ENCODE assay signal across 8 mouse cellular contexts in the genomic region with DNA sequence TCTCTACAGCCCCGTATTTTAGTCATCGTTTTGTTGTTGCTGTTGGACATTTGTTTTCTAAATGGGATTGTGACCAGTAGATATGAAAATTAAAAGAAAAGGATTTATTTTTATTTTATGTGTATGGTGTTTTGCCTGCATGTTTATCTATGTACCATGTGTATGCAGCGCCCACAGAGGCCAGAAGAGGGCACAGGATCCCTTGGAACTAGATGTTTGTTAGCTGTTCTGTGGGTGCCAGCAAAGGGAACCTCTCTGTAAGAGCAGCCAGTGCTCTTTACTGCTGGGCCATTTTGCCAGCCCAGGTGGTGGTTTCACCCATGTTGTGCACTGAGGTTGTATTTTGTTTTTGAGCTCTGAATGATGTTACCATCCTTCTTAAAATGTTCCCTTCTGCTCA. TPM values are rescaled to one million over a fixed set of nuclear protein-coding genes. Genes with fewer than 3 reads are reported as not detected.
A peak's percentile ranks its signal among the peaks of the same experiment; 100 is the strongest.
DNase-seq lines count a peak whose midpoint lies in the region; TF ChIP-seq lines count a peak whose summit lies in the region.

No protein-coding gene starts in this region.

- H3K27me3 ChIP-seq in heart, adult 2 months (ENCODE audit: control insufficient read depth, insufficient read depth, low read length), result 0 out of 2 replicates have a peak, but pooled peaks cover 1% of the 10 kb centered on the region
- peaks cover 28% of the 10 kb centered on the region for H3K27me3 ChIP-seq in CH12.LX (replicated peaks)

- TF ChIP-seq POLR2A in heart, adult 2 months (IDR thresholded peaks at IDR 0.05; ENCODE audit: insufficient read depth, low read depth, low read length), result no peak
- TF ChIP-seq POLR2A in CH12.LX (IDR thresholded peaks at IDR 0.05; ENCODE audit: low read depth, low read length), result no peak
- no peak for TF ChIP-seq POLR2A in bone marrow, adult 2 months (IDR thresholded peaks at IDR 0.05; ENCODE audit: borderline replicate concordance, control insufficient read depth, low read depth, low read length)

- H3K4me2 ChIP-seq in CH12.LX (ENCODE audit: insufficient read depth, low read depth, poor library complexity, severe bottlenecking), result no peak overlapping the region

- H3K27ac ChIP-seq in heart, adult 2 months, result no peak overlapping the region
- H3K27ac ChIP-seq in CH12.LX (ENCODE audit: insufficient read depth, low read depth), result no peak overlapping the region
- no peak overlapping the region for H3K27ac ChIP-seq in bone marrow, adult 2 months (ENCODE audit: control insufficient read depth, insufficient read depth, low read depth, low read length, poor library complexity)

- in situ Hi-C loops in CH12.LX (cut with MboI; ENCODE audit: low pct_ligation_motif_present, low pct_unique_long_range_greater_than_20kb, low sequenced_read_pairs), result loop anchor here (10.0 kb wide), 1 partner anchor 301 kb away; no protein-coding TSS in a partner anchor

- H3K36me3 ChIP-seq in heart, adult 2 months (ENCODE audit: control insufficient read depth, insufficient read depth, low read length), result no peaks in the 10 kb centered on the region
- no peaks in the 10 kb centered on the region for H3K36me3 ChIP-seq in CH12.LX (replicated peaks in 1 of 2; ENCODE audit: control insufficient read depth in 1 of 2, insufficient read depth in 1 of 2, low read length in 1 of 2)

- dilution Hi-C loops in CH12.LX (cut with MboI; ENCODE audit: extremely low pct_ligation_motif_present, extremely low pct_unique_long_range_greater_than_20kb, low sequenced_read_pairs), result no loop called here

- no peak overlapping the region for H3K9ac ChIP-seq in heart, adult 2 months (ENCODE audit: low read depth, low read length)
- no peak overlapping the region for H3K9ac ChIP-seq in CH12.LX (ENCODE audit: insufficient read depth, low read depth)

- no peaks in the 10 kb centered on the region for H3K9me3 ChIP-seq in CH12.LX (replicated peaks; ENCODE audit: low read length)

- no peak overlapping the region for H3K4me3 ChIP-seq in heart, adult 2 months
- no peak overlapping the region for H3K4me3 ChIP-seq in CH12.LX (replicated peaks in 1 of 3; ENCODE audit: low read depth in 2 of 3, low read length in 2 of 3, poor library complexity in 1 of 3)
- H3K4me3 ChIP-seq in bone marrow, adult 2 months (replicated peaks; ENCODE audit: control insufficient read depth, low read depth, low read length), result no peak overlapping the region

- no peaks in the 10 kb centered on the region for H3K79me2 ChIP-seq in heart, adult 2 months (replicated peaks; ENCODE audit: control insufficient read depth, insufficient read depth, low read length)
- no peaks in the 10 kb centered on the region for H3K79me2 ChIP-seq in CH12.LX (replicated peaks; ENCODE audit: control insufficient read depth, extremely low read depth, insufficient read depth, poor library complexity, severe bottlenecking)

- TF ChIP-seq RAD21 in CH12.LX (IDR thresholded peaks at IDR 0.05; ENCODE audit: low read depth, low read length), result peak; percentile 70

- peak in 1 of 2 experiments; percentile 37 for DNase-seq in heart, adult 2 months
- DNase-seq in heart, adult 8-10 months (ENCODE audit: low spot score), result no peak
- DNase-seq in CH12.LX (ENCODE audit: extremely low read depth), result peak; percentile 30
- DNase-seq in frontal cortex, postnatal 10 days (ENCODE audit: low spot score in 2 of 2), result peak; percentile 28 to 59
- peak; percentile 21 to 66 for DNase-seq in layer of hippocampus, postnatal 25 days (ENCODE audit: extremely low spot score in 1 of 2, low spot score in 1 of 2)
- peak; percentile 27 for DNase-seq in naive thymus-derived CD4-positive, alpha-beta T cell, adult 2 months (ENCODE audit: low read depth)
- DNase-seq in thymus, postnatal 4 days, result peak; percentile 84

- no peak for TF ChIP-seq EP300 in heart, adult 2 months (IDR thresholded peaks at IDR 0.05; ENCODE audit: insufficient read depth, low read depth, low read length)
- no peak for TF ChIP-seq EP300 in CH12.LX (IDR thresholded peaks at IDR 0.05; ENCODE audit: low read length)

- intact Hi-C loops in heart, adult 2 months (cut with DNase I), result loop anchor here (2.0 to 5.0 kb wide), 2 partner anchors 183 to 301 kb away; no protein-coding TSS in a partner anchor

- peak; percentile 76 for TF ChIP-seq CTCF in heart, adult 2 months (IDR thresholded peaks at IDR 0.05)
- TF ChIP-seq CTCF in CH12.LX (conservative IDR thresholded peaks at IDR 0.05 in 1 of 2, IDR thresholded peaks at IDR 0.05 in 1 of 2; ENCODE audit: low read depth in 2 of 2, low read length in 2 of 2), result peak in 1 of 2 experiments; percentile 68; a peak in 3 of 4 replicates
- peak; percentile 23; the same call in 1 of the 2 replicates for TF ChIP-seq CTCF in bone marrow, adult 2 months (IDR thresholded peaks at IDR 0.05; ENCODE audit: control insufficient read depth, insufficient read depth, low read length)

- 60% methylated on average over 3 of the region's 3 CpGs for WGBS in heart, adult 2 months
- WGBS in bone marrow, adult 2 months, result 54% methylated on average over 3 of the region's 3 CpGs

- no peaks in the 10 kb centered on the region for H3K4me1 ChIP-seq in heart, adult 2 months (ENCODE audit: control insufficient read depth, insufficient read depth, low read length)
- peaks cover 11 to 13% of the 10 kb centered on the region in 2 experiments for H3K4me1 ChIP-seq in CH12.LX (ENCODE audit: control insufficient read depth in 1 of 2, insufficient read depth in 2 of 2)
- H3K4me1 ChIP-seq in bone marrow, adult 2 months (ENCODE audit: control insufficient read depth, insufficient read depth, low read length), result no peaks in the 10 kb centered on the region

TF ChIP-seq in CH12.LX, 34 proteins besides CTCF, POLR2A, EP300 and RAD21:
- TF ChIP-seq E2F4 (IDR thresholded peaks at IDR 0.05; ENCODE audit: insufficient replicate concordance, low read depth, low read length) (no peak), ZKSCAN1 (IDR thresholded peaks at IDR 0.05; ENCODE audit: borderline replicate concordance, low read depth, low read length) (no peak), CHD2 (IDR thresholded peaks at IDR 0.05; ENCODE audit: low read length) (no peak), ZMIZ1 (IDR thresholded peaks at IDR 0.05; ENCODE audit: low read depth, low read length) (no peak), SMC3 (IDR thresholded peaks at IDR 0.05; ENCODE audit: low read depth, low read length) (peak; percentile 45), USF1 (IDR thresholded peaks at IDR 0.05; ENCODE audit: low read depth, low read length) (no peak), PAX5 (IDR thresholded peaks at IDR 0.05; ENCODE audit: low read length) (no peak), ZNF384 (IDR thresholded peaks at IDR 0.05; ENCODE audit: low read depth, low read length) (no peak), MXI1 (IDR thresholded peaks at IDR 0.05; ENCODE audit: low read depth, low read length) (no peak), USF2 (conservative IDR thresholded peaks at IDR 0.05; ENCODE audit: low read depth, low read length) (no peak), TBP (conservative IDR thresholded peaks at IDR 0.05; ENCODE audit: low read depth, low read length) (no peak), UBTF (IDR thresholded peaks at IDR 0.05; ENCODE audit: low read depth, low read length) (no peak), NELFE (IDR thresholded peaks at IDR 0.05; ENCODE audit: low read depth, low read length) (no peak), MYC (IDR thresholded peaks at IDR 0.05; ENCODE audit: low read depth, low read length) (peak; percentile 49; the same call in 1 of the 2 replicates), MAX (IDR thresholded peaks at IDR 0.05; ENCODE audit: low read length) (no peak)

RNA-seq across cellular contexts. Expression of gene Asb1, which starts 33.9 kb away (rescaled TPM):
- 10 to 100 TPM; 17.9 to 19.4 TPM for total RNA-seq in heart, adult 2 months (2021)
- polyA plus RNA-seq in heart, adult 2 months (2012; rRNA removed), result 8.1 and 13.1 TPM in 2 replicates
- total RNA-seq in heart, adult 8-10 months (2022), result 10 to 100 TPM; 17.3 to 27.2 (median 20.5) TPM
- total RNA-seq in CH12.LX (2012; rRNA removed) (9.5 and 10.8 TPM in 2 replicates), CH12.LX (2014; rRNA removed) (5.7 and 6.4 TPM in 2 replicates)
- 6.1 and 6.9 TPM in 2 replicates for polyA plus RNA-seq in CH12.LX (2012; ENCODE audit: insufficient read length, low read depth)
- polyA plus RNA-seq in bone marrow, adult 2 months (2011; ENCODE audit: insufficient read depth, insufficient read length, low replicate concordance, missing spikeins), result 25.8 and 40.9 TPM in 2 replicates
- total RNA-seq in layer of hippocampus, postnatal 25 days (2021), result 10 to 100 TPM; 35.9 to 42.0 TPM
